Mouse (Mus musculus): Measurements from ENCODE around the gene Lrrc56. TPM values are rescaled to one million over a fixed set of nuclear protein-coding genes. Genes with fewer than 3 reads are reported as not detected.
A peak's percentile ranks its signal among the peaks of the same experiment; 100 is the strongest.

The Lrrc56 gene
- total and polyA plus RNA-seq, 2 experiments from 2014 or later: 2.9 to 5.6 TPM

GRCm38 (mm10) chr7:141155362-141155761 is 38.6 kb upstream of the Lrrc56 start:
- no peak overlapping the region for H3K4me3 ChIP-seq (ENCODE audit: low read depth, low read length)
- no peak overlapping the region for H3K4me2 ChIP-seq (ENCODE audit: low read depth, low read length)
- no peak overlapping the region for H3K27ac ChIP-seq (ENCODE audit: low read depth)
- WGBS: 83% methylated on average over 9 of the region's 9 CpGs
- H3K4me1 ChIP-seq (ENCODE audit: control insufficient read depth, insufficient read depth): no peaks in the 10 kb centered on the region
- no peak overlapping the region for H3K9ac ChIP-seq (replicated peaks; ENCODE audit: low read depth, low read length)
- H3K36me3 ChIP-seq (replicated peaks; ENCODE audit: control insufficient read depth, insufficient read depth, low read length): peaks cover 56% of the 10 kb centered on the region
- DNase-seq (ENCODE audit: low spot score) (no peak), ATAC-seq (ENCODE audit: insufficient read depth, low read depth) (no peak)
- TF ChIP-seq EP300 (IDR thresholded peaks at IDR 0.05; ENCODE audit: low read depth) (no peak), CTCF (IDR thresholded peaks at IDR 0.05; ENCODE audit: low read depth) (no peak)
- H3K27me3 ChIP-seq (ENCODE audit: control insufficient read depth, insufficient read depth, low read length): no peaks in the 10 kb centered on the region
- no peaks in the 10 kb centered on the region for H3K9me3 ChIP-seq (replicated peaks; ENCODE audit: control insufficient read depth, low read length)

GRCm38 (mm10) chr7:141164397-141164796 is 29.6 kb upstream of the Lrrc56 start:
- TF ChIP-seq EP300 (IDR thresholded peaks at IDR 0.05; ENCODE audit: low read depth) (no peak), CTCF (IDR thresholded peaks at IDR 0.05; ENCODE audit: low read depth) (no peak)
- no peak for DNase-seq (ENCODE audit: low spot score)
- H3K27me3 ChIP-seq (ENCODE audit: control insufficient read depth, insufficient read depth, low read length): no peaks in the 10 kb centered on the region
- H3K4me3 ChIP-seq (ENCODE audit: low read depth, low read length): no peak overlapping the region
- H3K9ac ChIP-seq (replicated peaks; ENCODE audit: low read depth, low read length): no peak overlapping the region
- H3K4me2 ChIP-seq (ENCODE audit: low read depth, low read length): no peak overlapping the region
- peaks cover 54% of the 10 kb centered on the region for H3K36me3 ChIP-seq (replicated peaks; ENCODE audit: control insufficient read depth, insufficient read depth, low read length)
- H3K9me3 ChIP-seq (replicated peaks; ENCODE audit: control insufficient read depth, low read length): no peaks in the 10 kb centered on the region
- H3K27ac ChIP-seq (ENCODE audit: low read depth): no peak overlapping the region
- H3K4me1 ChIP-seq (ENCODE audit: control insufficient read depth, insufficient read depth): peaks cover 12% of the 10 kb centered on the region
- no peak for ATAC-seq (ENCODE audit: insufficient read depth, low read depth)
- 74% methylated on average over 7 of the region's 7 CpGs for WGBS

DNA sequence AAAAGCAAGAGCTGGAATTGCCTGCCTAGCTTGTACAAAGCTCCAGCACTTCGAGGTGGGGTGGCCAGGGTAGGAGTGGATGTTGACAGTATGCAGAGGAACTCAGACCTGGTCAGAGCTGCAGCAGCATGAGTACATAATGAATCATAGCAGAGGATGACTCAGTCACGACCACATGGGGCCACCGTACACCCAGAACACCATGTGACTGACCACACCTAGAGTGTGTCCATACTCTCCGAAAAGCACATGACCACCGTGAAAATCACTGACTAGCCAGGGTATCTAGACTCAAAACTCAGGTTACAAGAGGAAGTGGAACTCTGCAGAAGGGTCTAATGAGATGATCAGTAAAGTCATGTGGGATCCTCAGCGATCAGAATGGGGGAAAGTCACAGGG is 29.1 kb upstream of the Lrrc56 start:
- no peaks in the 10 kb centered on the region for H3K9me3 ChIP-seq (replicated peaks; ENCODE audit: control insufficient read depth, low read length)
- H3K27ac ChIP-seq (ENCODE audit: low read depth): no peak overlapping the region
- no peak overlapping the region for H3K4me2 ChIP-seq (ENCODE audit: low read depth, low read length)
- H3K9ac ChIP-seq (replicated peaks; ENCODE audit: low read depth, low read length): no peak overlapping the region
- ATAC-seq (ENCODE audit: insufficient read depth, low read depth) (no peak), DNase-seq (ENCODE audit: low spot score) (peak; percentile 16)
- peaks cover 12% of the 10 kb centered on the region for H3K4me1 ChIP-seq (ENCODE audit: control insufficient read depth, insufficient read depth)
- TF ChIP-seq CTCF (IDR thresholded peaks at IDR 0.05; ENCODE audit: low read depth): no peak
- TF ChIP-seq EP300 (IDR thresholded peaks at IDR 0.05; ENCODE audit: low read depth): no peak
- H3K27me3 ChIP-seq (ENCODE audit: control insufficient read depth, insufficient read depth, low read length): no peaks in the 10 kb centered on the region
- no peak overlapping the region for H3K4me3 ChIP-seq (ENCODE audit: low read depth, low read length)
- peaks cover 49% of the 10 kb centered on the region for H3K36me3 ChIP-seq (replicated peaks; ENCODE audit: control insufficient read depth, insufficient read depth, low read length)
- 65% methylated on average over 6 of the region's 6 CpGs for WGBS

DNA sequence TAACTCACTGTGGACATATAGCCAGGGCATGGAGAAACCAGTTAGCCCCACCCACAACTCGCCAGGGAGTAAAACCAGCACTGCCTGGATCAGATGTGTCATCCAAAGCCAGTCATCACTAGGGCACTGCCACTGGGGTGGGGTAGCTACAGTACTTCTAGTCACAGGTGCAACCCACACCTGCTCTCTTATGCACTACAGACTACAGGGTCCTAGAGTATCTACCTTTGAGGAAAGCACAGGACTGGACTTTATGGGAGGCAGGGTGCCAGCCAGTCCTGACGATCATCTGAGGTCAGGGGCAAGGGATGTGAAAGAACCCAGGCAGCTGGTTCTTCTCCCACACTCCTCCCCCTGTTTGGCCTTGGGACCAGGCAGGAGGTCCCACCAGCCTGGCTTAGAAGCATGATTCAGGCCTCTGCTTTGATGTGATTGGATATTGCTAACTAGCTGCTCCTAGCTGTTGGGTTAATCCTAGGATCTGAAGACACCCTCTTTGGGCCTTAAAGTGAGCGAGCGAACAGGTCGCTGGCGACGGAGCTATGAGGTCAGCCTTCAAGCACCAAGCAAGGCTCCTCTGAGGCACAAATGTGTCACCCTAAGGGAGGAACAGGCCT is 25.9 kb upstream of the Lrrc56 start:
- ATAC-seq (ENCODE audit: insufficient read depth, low read depth): no peak
- H3K4me3 ChIP-seq (ENCODE audit: low read depth, low read length): peak overlapping the region; percentile 61
- DNase-seq (ENCODE audit: low spot score): peak; percentile 40
- H3K4me1 ChIP-seq (ENCODE audit: control insufficient read depth, insufficient read depth): peaks cover 13% of the 10 kb centered on the region
- 15% methylated on average over 7 of the region's 7 CpGs for WGBS
- peaks cover 19% of the 10 kb centered on the region for H3K36me3 ChIP-seq (replicated peaks; ENCODE audit: control insufficient read depth, insufficient read depth, low read length)
- TF ChIP-seq EP300 (IDR thresholded peaks at IDR 0.05; ENCODE audit: low read depth) (no peak), CTCF (IDR thresholded peaks at IDR 0.05; ENCODE audit: low read depth) (no peak)
- H3K9me3 ChIP-seq (replicated peaks; ENCODE audit: control insufficient read depth, low read length): no peaks in the 10 kb centered on the region
- no peaks in the 10 kb centered on the region for H3K27me3 ChIP-seq (ENCODE audit: control insufficient read depth, insufficient read depth, low read length)
- H3K9ac ChIP-seq (replicated peaks; ENCODE audit: low read depth, low read length): peak overlapping the region; percentile 71
- peak overlapping the region; percentile 82 for H3K4me2 ChIP-seq (ENCODE audit: low read depth, low read length)
- H3K27ac ChIP-seq (ENCODE audit: low read depth): peak overlapping the region; percentile 43

DNA sequence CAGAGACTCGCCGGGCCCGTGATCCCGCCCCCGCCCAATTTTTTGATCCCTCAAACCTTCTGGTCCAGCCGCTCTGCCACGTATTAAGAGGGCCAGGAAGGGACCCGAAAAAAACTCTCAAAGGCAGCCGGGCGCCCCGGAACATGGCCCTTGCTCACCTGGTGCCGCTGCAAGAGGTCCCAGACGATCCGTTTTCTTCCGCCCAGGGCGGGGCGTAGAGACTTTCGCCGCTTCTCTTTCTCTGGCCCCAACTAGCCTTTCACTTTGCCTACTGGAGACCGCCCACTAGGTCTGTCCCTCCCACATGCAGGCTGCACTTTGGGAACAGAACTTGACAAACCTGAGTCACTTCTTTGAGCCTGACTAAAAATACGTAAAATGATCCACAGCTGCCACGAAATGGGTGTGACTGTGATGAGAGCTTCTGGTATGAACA is 25.4 kb upstream of the Lrrc56 start:
- WGBS: 1% methylated on average over 22 of the region's 22 CpGs
- H3K27ac ChIP-seq (ENCODE audit: low read depth): peak overlapping the region; percentile 43
- peak overlapping the region; percentile 61 for H3K4me3 ChIP-seq (ENCODE audit: low read depth, low read length)
- H3K9me3 ChIP-seq (replicated peaks; ENCODE audit: control insufficient read depth, low read length): no peaks in the 10 kb centered on the region
- TF ChIP-seq CTCF (IDR thresholded peaks at IDR 0.05; ENCODE audit: low read depth): no peak
- no peak for TF ChIP-seq EP300 (IDR thresholded peaks at IDR 0.05; ENCODE audit: low read depth)
- H3K4me1 ChIP-seq (ENCODE audit: control insufficient read depth, insufficient read depth): peaks cover 17% of the 10 kb centered on the region
- peaks cover 13% of the 10 kb centered on the region; the same call in 1 of the 2 replicates for H3K36me3 ChIP-seq (replicated peaks; ENCODE audit: control insufficient read depth, insufficient read depth, low read length)
- no peaks in the 10 kb centered on the region for H3K27me3 ChIP-seq (ENCODE audit: control insufficient read depth, insufficient read depth, low read length)
- H3K4me2 ChIP-seq (ENCODE audit: low read depth, low read length): peak overlapping the region; percentile 82
- ATAC-seq (ENCODE audit: insufficient read depth, low read depth) (peak; percentile 21; the same call in 1 of the 2 replicates), DNase-seq (ENCODE audit: low spot score) (peak; percentile 73)
- H3K9ac ChIP-seq (replicated peaks; ENCODE audit: low read depth, low read length): peak overlapping the region; percentile 71

- peaks cover 17% of the 10 kb centered on the region for H3K4me1 ChIP-seq (ENCODE audit: control insufficient read depth, insufficient read depth)
- no peak for ATAC-seq (ENCODE audit: insufficient read depth, low read depth)
- H3K9ac ChIP-seq (replicated peaks; ENCODE audit: low read depth, low read length): no peak overlapping the region
- H3K4me3 ChIP-seq (ENCODE audit: low read depth, low read length): no peak overlapping the region
- H3K27ac ChIP-seq (ENCODE audit: low read depth): no peak overlapping the region
- H3K27me3 ChIP-seq (ENCODE audit: control insufficient read depth, insufficient read depth, low read length): no peaks in the 10 kb centered on the region
- no peaks in the 10 kb centered on the region for H3K9me3 ChIP-seq (replicated peaks; ENCODE audit: control insufficient read depth, low read length)
- H3K36me3 ChIP-seq (replicated peaks; ENCODE audit: control insufficient read depth, insufficient read depth, low read length): peaks cover 9% of the 10 kb centered on the region; the same call in 1 of the 2 replicates
- no peak for DNase-seq (ENCODE audit: low spot score)
- no peak overlapping the region for H3K4me2 ChIP-seq (ENCODE audit: low read depth, low read length)
- 47% methylated on average over 1 of the region's 1 CpGs for WGBS
- no peak for TF ChIP-seq CTCF (IDR thresholded peaks at IDR 0.05; ENCODE audit: low read depth)
Observed at GRCm38 (mm10) chr7:141169300-141169699, 24.7 kb upstream of the Lrrc56 start.

Data from heart, postnatal 0 days (tissue).